In the genomic region with DNA sequence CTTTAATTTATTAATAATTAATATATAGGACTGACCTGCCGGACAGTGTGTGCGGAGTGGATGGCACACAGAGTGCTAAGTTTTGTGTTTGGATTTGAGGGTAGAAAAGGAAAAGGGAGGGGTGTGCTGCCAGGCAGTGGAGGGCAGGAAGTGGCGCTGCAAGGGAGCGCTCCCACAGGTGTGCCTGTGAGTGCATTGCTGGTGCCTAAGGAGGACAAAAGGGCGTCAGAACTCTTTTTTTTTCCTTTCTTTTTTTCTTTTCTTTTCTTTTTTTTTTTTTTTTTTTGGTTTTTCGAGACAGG, we compare ENCODE assay signal across 8 mouse cellular contexts. TPM values are rescaled to one million over a fixed set of nuclear protein-coding genes. Genes with fewer than 3 reads are reported as not detected.
DNase-seq lines count a peak whose midpoint lies in the region; ATAC-seq and TF ChIP-seq lines count a peak whose summit lies in the region.

No protein-coding gene starts in this region.

- H3K4me1 ChIP-seq in heart, embryonic 12.5 days (replicated peaks): no peaks in the 10 kb centered on the region
- H3K4me1 ChIP-seq in intestine, embryonic 15.5 days (replicated peaks): no peaks in the 10 kb centered on the region
- H3K4me1 ChIP-seq in midbrain, postnatal 0 days (ENCODE audit: insufficient read depth, low read length): no peaks in the 10 kb centered on the region

- no peaks in the 10 kb centered on the region for H3K27me3 ChIP-seq in heart, embryonic 12.5 days (replicated peaks)
- no peaks in the 10 kb centered on the region for H3K27me3 ChIP-seq in intestine, embryonic 15.5 days (replicated peaks)
- H3K27me3 ChIP-seq in midbrain, postnatal 0 days (ENCODE audit: insufficient read depth, low read length): no peaks in the 10 kb centered on the region

- 60% methylated on average over 5 of the region's 6 CpGs for WGBS in heart, embryonic 12.5 days
- WGBS in intestine, embryonic 15.5 days: 46% methylated on average over 5 of the region's 6 CpGs
- 70% methylated on average over 5 of the region's 6 CpGs for WGBS in midbrain, postnatal 0 days

- peak overlapping the region; percentile 40 for H3K4me3 ChIP-seq in heart, embryonic 12.5 days
- H3K4me3 ChIP-seq in intestine, embryonic 15.5 days (replicated peaks): peak overlapping the region; percentile 22; the same call in 1 of the 2 replicates
- peak overlapping the region; percentile 15; the same call in 1 of the 2 replicates for H3K4me3 ChIP-seq in midbrain, postnatal 0 days (ENCODE audit: low read depth, low read length)

- no peak for TF ChIP-seq CTCF in midbrain, postnatal 0 days (IDR thresholded peaks at IDR 0.05)

- intact Hi-C loops in left cerebral cortex, postnatal 36 days (cut with DNase I): loop anchor here (1.0 kb wide), 1 partner anchor 145 kb away; a partner anchor contains a TSS

- no peak overlapping the region for H3K27ac ChIP-seq in heart, embryonic 12.5 days (ENCODE audit: poor library complexity, severe bottlenecking)
- no peak overlapping the region for H3K27ac ChIP-seq in intestine, embryonic 15.5 days
- H3K27ac ChIP-seq in midbrain, postnatal 0 days (ENCODE audit: low read depth, low read length): no peak overlapping the region

- peak overlapping the region; percentile 62 for H3K4me2 ChIP-seq in heart, embryonic 12.5 days
- peak overlapping the region; percentile 46 for H3K4me2 ChIP-seq in intestine, embryonic 15.5 days (replicated peaks)
- H3K4me2 ChIP-seq in midbrain, postnatal 0 days (ENCODE audit: low read depth, low read length, poor library complexity, severe bottlenecking): peak overlapping the region; percentile 36

- no peak for DNase-seq in heart, adult 8-10 months (ENCODE audit: low spot score)
- peak; percentile 12 for DNase-seq in ZHBTc4 (ENCODE audit: low read depth, low spot score)
- no peak for DNase-seq in midbrain, postnatal 0 days (ENCODE audit: low spot score)
- no peak for DNase-seq in ovary, adult 18-20 months (ENCODE audit: low spot score)
- DNase-seq in left cerebral cortex, postnatal 36 days (ENCODE audit: low spot score in 2 of 2): no peak
- DNase-seq in adrenal gland, postnatal 25 days: no peak

- H3K9ac ChIP-seq in heart, embryonic 12.5 days: no peak overlapping the region
- no peak overlapping the region for H3K9ac ChIP-seq in intestine, embryonic 15.5 days
- no peak overlapping the region for H3K9ac ChIP-seq in midbrain, postnatal 0 days (replicated peaks; ENCODE audit: low read length, poor library complexity, severe bottlenecking)

- ATAC-seq in heart, embryonic 12.5 days (ENCODE audit: insufficient number of reproducible peaks, low FRiP score): no peak
- ATAC-seq in intestine, embryonic 15.5 days: peak; percentile 75
- ATAC-seq in midbrain, postnatal 0 days (ENCODE audit: low FRiP score): no peak

- H3K9me3 ChIP-seq in heart, embryonic 12.5 days (replicated peaks): 0 out of 2 replicates have a peak, but pooled peaks cover 3% of the 10 kb centered on the region
- no peaks in the 10 kb centered on the region for H3K9me3 ChIP-seq in intestine, embryonic 15.5 days
- H3K9me3 ChIP-seq in midbrain, postnatal 0 days (ENCODE audit: low read length): no peaks in the 10 kb centered on the region

- H3K36me3 ChIP-seq in heart, embryonic 12.5 days: no peaks in the 10 kb centered on the region
- H3K36me3 ChIP-seq in intestine, embryonic 15.5 days: no peaks in the 10 kb centered on the region
- no peaks in the 10 kb centered on the region for H3K36me3 ChIP-seq in midbrain, postnatal 0 days (ENCODE audit: insufficient read depth, low read length)

RNA-seq across cellular contexts. Expression of a gene that starts 15.1 kb away (rescaled TPM):
- 680 and 691 TPM in 2 replicates for polyA plus RNA-seq in heart, embryonic 12.5 days (2016; fragmentation: Nextera tagmentation; extraction: Ambion mirVana)
- total RNA-seq in heart, adult 8-10 months (2022): 100 to 1,000 TPM; 423 to 432 (median 428) TPM
- 506 and 511 TPM in 2 replicates for polyA plus RNA-seq in intestine, embryonic 15.5 days (2015; fragmentation: Nextera tagmentation; extraction: Ambion mirVana)
- total RNA-seq in midbrain, postnatal 0 days (2014; rRNA removed): 201 and 259 TPM in 2 replicates
- 253 and 272 TPM in 2 replicates for polyA plus RNA-seq in midbrain, postnatal 0 days (2015; fragmentation: Nextera tagmentation; extraction: Ambion mirVana)
- total RNA-seq in left cerebral cortex, postnatal 36 days (2021): 100 to 1,000 TPM; 430 to 470 TPM
- 218 and 234 TPM in 2 replicates for total RNA-seq in adrenal gland, postnatal 25 days (2021)

RNA-seq across cellular contexts. Expression of a gene that starts 28.8 kb away (rescaled TPM):
- 0.33 and 0.49 TPM in 2 replicates for polyA plus RNA-seq in heart, embryonic 12.5 days (2016; fragmentation: Nextera tagmentation; extraction: Ambion mirVana)
- total RNA-seq in heart, adult 8-10 months (2022): 1 to 10 TPM; 1.1 to 2.2 (median 1.1) TPM
- polyA plus RNA-seq in intestine, embryonic 15.5 days (2015; fragmentation: Nextera tagmentation; extraction: Ambion mirVana): 0.65 and 0.69 TPM in 2 replicates
- total RNA-seq in midbrain, postnatal 0 days (2014; rRNA removed): 0.71 and 1.0 TPM in 2 replicates
- polyA plus RNA-seq in midbrain, postnatal 0 days (2015; fragmentation: Nextera tagmentation; extraction: Ambion mirVana): 0.33 and 0.35 TPM in 2 replicates
- 1 to 10 TPM; 1.2 to 1.3 TPM for total RNA-seq in left cerebral cortex, postnatal 36 days (2021)
- 1.1 and 1.3 TPM in 2 replicates for total RNA-seq in adrenal gland, postnatal 25 days (2021)

RNA-seq across cellular contexts. Expression of a gene that starts 49.2 kb away (rescaled TPM):
- 21.2 and 21.6 TPM in 2 replicates for polyA plus RNA-seq in heart, embryonic 12.5 days (2016; fragmentation: Nextera tagmentation; extraction: Ambion mirVana)
- 10 to 100 TPM in 2 of 4 experiments, 1 to 10 TPM in 2; 7.0 to 12.5 (median 10.6) TPM for total RNA-seq in heart, adult 8-10 months (2022)
- 8.8 TPM in 2 replicates for polyA plus RNA-seq in intestine, embryonic 15.5 days (2015; fragmentation: Nextera tagmentation; extraction: Ambion mirVana)
- 17.5 and 23.2 TPM in 2 replicates for total RNA-seq in midbrain, postnatal 0 days (2014; rRNA removed)
- polyA plus RNA-seq in midbrain, postnatal 0 days (2015; fragmentation: Nextera tagmentation; extraction: Ambion mirVana): 23.1 and 24.5 TPM in 2 replicates
- 10 to 100 TPM; 21.9 to 22.3 TPM for total RNA-seq in left cerebral cortex, postnatal 36 days (2021)
- total RNA-seq in adrenal gland, postnatal 25 days (2021): 16.4 and 16.8 TPM in 2 replicates
